Mouse (Mus musculus): Measurements from ENCODE around the gene Vcan.

The Vcan gene

DNA sequence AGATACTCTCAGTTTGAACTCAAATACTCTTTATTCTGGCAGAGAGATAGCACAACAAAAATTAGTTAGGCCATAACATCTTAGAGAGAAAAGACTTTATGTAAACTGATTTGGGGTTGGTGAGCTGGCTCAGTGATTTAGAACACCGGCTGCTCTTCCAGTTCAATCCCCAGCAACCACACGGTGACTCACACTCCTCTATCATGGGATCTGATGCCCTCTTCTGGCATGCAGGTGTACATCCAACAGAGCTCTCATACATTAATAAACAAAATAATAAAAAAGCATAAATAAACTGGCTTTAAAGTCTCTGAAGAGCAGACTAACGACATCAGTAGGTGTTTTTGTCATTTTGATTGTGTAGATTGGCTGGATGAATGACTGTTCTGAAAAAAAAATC is 21.8 kb downstream of the Vcan start:
- no peak for DNase-seq (ENCODE audit: low spot score)

DNA sequence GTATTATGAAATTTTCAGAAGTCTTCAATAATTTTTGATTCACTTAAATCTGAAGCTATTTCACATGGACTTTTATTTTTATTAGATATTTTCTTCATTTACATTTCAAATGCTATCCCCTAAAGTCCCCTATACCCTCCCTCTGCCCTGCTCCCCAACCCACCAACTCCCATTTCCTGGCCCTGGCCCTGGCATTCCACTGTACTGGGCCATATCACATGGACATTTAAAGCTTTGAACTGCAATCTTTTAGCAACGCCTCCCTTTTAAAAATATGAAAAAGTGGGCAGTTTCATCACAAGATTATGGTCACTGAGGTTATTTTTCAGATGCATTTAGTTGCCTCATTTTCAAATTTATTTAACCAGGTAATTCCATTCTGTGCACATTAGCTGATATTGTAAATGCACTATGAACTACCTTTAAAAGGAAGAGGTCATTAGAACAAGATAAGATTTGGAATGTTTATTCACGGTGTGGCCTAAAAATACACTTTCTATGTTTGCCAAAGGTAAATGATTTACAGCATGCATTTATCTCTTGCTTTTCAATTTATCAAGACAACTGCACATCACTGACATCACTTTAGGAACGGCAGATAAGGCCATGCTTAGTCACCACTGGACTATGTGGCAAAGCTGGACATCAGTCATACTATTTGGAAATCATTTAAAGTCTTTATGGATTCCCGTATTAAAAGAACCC is 32.7 kb downstream of the Vcan start:
- no peak for DNase-seq (ENCODE audit: low spot score)

DNA sequence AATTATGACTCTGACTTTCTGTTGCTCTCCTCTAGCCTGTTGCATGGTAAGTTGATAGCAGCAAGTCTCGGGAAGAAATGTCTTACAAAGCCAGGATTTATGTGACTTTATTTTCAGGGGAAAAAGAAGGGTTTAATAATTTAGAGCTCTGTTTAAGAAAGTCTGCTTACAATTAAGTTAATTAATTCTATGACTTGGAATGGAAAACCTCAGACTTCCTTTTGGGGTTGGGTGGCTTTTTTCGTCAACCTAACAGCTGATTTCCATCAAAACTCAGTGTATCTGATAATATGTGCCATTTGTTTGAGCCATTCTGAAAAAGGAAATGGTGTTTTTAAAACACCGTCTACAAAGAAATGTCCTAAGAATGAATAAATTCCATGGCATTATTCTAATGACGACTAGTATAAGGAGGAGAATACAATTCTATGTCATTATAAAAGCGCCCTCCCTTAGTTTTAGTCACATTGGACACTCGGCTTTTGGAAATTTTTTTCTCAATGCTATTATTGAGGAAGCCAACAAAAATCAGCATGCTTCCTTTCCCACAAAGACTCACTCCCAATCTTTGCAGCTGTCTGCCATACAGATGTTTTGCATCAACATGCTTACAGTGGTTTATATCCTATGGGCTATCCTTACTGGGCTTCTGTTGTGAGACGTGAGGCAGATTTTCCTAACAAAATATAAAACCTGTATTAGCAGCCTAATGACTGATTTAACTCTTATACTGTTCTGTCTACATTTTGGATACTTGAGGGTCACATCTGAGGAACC is 34.0 kb downstream of the Vcan start:
- no peak for DNase-seq (ENCODE audit: low spot score)

DNA sequence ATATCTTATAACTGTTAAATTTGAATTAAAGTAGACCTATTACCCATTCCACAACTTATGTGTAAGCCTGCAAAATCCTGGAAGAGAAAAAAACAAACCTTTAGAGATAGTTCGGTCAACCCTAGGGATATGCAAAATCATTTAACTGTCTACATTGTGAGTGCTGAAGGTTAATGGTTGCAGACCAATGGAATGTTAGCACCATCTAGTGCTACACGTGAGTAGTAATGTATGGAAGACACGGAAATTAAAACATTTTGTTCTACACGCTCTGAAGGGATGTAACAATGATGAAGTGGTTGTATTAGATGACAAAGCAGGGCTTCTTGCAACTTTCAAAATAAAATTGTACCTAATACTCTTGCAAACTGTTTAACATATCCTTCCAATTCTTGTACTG is 39.9 kb downstream of the Vcan start:
- no peak for DNase-seq (ENCODE audit: low spot score)

DNA sequence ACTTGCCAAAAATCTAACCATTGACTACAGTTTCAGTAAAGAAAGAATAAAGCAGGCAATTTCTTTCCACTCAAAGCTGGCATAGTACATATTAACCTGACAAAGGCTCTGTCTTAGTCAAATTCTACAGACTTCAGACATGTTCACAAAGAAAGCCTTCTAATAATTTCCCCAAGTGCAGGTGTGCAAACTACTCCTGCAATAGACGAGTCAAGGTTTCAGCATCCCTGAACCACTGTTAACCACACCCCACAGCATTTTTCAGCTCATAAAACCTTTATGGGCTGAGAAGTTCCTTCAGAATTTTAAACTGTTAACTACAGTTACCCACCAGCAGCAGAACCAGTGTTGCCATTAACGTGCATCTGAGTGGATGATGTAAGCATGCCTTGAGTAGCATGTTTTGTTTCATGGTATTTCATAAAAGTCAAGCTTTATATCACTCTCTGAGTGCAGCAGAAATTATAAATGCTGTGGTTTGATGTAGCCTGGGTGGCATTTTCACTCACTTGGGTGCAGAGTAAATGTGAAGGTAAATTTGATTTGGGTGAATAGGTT is 42.2 kb downstream of the Vcan start:
- DNase-seq (ENCODE audit: low spot score), result no peak

DNA sequence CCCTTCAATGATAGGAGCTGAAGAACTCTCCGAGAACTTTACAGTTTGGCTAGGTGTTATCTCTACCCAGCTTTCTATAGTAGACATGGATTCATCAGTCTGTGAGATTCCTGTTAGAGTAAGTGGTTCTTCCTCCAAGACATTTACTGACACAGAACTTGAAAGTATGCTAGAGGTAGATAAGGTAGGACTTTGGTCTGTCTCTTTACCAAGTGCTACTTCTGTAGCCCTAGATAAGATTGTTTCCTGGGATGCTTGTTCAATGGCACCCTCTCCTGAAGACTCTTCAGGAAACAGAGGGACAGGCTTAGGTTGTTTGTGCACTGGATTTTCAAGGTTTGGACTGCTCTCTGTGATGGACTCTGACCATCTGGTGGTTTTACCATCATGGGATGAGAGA is 49.7 kb downstream of the Vcan start:
- no peak for DNase-seq (ENCODE audit: low spot score)

DNA sequence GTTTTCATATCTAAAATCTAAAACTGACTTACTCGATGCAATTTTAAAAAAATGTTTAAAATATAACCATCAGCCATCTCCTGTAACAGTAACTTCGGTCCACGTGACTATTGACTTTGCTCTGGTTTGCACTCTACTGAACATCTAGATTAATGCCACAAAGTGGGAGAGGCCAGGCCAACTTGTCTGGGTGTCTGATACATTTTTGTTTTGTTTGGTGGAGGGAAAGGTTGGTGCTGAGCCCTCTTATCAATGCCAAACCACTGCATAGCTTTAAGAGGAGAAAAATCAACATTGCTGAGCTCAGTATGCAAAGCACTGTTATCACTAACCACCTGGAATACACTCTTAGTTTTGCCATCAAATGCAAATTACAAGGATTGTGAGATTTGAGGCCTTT is 58.8 kb downstream of the Vcan start:
- DNase-seq (ENCODE audit: low spot score), result no peak

DNA sequence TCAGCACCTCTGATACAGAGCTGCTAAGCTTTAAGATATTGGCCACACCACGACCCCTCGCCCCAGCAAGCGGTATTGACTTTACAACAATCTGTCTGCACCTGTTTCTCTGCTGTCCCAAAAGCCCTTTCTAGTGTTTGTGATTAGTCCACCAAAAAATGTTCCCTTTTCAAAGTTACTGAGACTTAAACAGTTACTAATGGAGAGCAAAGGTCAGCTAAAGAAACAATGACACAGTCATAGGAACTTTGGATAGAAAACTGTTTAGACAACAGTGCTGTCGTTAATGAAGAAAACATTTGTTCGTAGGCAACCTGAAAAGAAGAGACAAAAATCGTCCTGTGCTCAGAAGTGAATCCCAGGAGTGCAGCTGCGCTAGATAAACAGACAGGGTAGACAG is 60.1 kb downstream of the Vcan start:
- no peak for DNase-seq (ENCODE audit: low spot score)

DNA sequence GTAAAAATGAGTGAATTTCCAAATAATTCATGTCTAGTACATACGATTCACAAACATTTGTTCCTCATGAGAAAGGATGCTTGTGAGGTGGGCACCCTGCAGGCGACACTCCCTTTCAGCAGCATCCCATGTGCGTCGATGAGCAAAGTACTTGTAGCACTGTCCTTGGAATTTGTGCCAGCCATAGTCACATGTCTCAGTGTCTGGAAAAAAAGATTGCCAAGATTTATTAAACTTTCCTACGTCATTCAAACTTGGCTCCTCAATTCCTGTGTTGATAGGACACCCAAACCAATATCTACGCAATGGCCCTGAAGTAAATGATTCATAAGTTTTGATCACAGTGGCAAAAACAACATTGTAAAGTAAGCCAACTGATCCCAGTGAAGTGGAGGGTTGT is 62.6 kb downstream of the Vcan start:
- DNase-seq (ENCODE audit: low spot score), result no peak

DNA sequence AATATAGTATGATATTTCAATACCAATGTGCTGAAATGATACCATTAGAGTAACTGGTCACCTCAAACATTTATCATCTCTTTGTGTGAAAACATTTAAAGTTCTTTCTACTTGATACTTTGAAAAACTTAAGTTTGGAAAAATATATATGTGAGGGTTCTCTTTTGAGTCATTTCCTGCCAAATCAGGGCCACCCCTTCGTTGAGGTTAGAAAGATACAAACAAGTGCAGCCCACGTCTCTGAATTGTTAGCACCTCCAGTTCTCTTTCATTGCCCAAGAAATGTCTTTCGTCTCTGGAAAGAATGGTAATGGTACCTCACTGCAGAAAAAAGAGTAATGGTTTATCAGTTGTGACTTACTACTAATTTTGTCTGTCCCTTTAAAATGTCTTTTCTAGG is 71.8 kb downstream of the Vcan start:
- DNase-seq (ENCODE audit: low spot score), result no peak

DNA sequence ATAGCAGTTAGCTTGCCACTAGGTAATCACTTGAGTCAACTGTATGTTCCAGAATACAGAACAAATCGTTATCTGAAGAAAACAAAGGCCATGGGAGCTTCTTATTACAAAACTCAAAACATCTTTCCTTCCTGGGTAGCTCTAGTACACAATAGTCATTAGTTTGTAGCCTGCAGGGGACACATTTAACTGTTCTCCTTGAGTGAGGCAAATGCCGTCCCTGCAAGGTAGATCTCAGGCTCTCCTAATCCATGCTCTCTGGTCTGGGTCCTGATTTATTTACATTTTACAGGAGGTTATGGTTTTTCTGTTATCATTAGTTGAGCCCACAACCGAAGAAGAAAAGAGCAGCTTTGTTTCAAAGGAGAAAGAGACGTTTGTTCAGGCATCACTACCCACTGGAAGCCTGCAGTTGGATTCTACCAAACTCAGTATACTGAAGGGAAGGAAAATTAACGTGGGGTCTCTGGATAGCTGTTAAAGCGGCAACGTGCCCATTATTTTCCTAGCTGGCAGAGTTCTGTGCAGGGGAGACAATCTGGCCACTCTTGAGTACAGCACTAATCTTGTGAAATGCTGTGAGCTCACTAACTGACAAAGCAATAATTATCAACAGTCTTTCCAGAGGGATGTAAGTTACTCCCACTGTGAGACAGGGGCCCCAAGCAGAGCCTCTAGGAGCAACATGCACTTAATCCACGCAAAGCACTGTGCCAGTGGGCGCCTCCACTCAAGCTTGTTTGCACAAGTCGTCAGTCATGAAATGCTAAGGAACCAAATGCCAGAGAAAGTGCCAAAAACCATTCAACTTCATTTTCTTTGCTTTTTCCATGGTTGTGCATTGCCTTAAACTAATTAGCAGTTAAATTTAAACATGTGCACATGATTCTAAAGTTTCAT is 73.1 kb downstream of the Vcan start:
- no peak for DNase-seq (ENCODE audit: low spot score)

DNA sequence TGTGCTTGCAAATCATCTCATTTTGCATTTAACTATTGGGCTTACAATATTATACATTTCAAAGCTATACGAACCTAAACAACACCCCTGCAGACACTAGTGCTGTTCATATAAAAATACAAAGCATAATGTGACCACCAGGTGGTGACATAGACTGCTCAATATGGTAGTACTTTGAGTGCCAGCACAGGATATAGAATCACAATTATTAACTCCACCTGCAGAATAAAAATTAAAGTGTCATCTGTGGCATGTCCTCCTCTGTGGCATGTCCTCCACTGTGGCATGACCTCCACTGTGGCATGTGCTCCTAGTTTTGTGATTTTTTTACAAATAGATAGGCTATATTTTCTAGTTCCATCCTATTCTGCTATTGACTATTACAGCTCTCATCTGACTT is 74.2 kb downstream of the Vcan start:
- DNase-seq (ENCODE audit: low spot score), result peak; percentile 46

DNA sequence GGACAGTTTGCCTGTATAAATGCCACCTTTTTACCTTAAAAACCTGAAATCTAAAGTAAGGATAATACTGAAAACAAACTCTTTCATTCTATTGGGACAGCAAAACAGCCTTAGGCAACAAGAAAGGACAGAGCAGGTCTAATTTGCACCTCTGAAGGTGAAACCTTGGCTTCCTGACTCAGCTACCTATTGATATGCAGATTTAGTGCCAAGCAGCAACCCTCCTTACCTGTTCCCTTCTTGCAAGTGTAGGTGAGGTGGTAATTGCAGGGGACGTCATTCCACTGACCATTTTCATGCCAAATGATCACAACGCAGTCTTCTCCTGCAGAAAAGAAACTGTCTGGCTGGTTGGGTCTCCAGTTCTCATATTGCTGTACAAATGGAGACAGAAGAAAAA is 80.6 kb downstream of the Vcan start:
- no peak for DNase-seq (ENCODE audit: low spot score)

DNA sequence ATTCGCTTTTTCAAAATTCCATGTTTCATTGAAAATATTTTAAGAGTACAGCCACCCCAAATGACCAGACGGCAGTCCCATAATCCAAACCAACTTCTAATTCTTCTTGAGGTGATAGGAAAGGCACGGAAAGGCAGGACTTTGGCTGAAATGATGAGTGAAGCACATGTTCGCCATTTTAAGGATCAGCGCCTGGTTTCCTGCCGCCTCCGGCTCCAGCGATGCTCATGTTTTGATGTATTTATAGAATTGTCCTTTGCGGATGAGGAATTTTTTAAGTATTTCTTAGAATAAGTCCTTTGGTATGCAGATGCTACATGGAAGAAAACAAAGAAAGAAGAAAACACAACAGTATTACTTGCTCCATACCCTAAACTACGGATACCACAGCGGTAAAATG is 85.3 kb downstream of the Vcan start:
- no peak for DNase-seq (ENCODE audit: low spot score)

DNA sequence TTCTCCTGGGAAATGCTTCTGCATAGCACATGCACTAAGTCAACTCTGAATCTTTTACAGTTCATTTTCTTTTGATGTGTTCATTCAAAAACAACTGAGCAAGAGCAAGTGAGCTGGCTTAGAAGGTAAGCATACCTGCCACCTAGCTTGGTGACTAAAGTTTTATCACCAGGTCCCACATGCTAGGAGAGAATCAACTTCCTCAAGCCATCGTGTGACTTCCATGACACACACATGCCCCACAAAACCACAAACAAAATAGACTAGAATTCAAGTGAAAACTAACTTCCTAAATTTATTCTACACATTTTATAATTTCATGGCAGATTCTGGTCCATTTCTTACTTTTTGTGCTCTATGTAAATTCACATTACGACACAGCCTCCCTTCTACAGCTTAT is 89.0 kb downstream of the Vcan start:
- DNase-seq (ENCODE audit: low spot score), result no peak

DNA sequence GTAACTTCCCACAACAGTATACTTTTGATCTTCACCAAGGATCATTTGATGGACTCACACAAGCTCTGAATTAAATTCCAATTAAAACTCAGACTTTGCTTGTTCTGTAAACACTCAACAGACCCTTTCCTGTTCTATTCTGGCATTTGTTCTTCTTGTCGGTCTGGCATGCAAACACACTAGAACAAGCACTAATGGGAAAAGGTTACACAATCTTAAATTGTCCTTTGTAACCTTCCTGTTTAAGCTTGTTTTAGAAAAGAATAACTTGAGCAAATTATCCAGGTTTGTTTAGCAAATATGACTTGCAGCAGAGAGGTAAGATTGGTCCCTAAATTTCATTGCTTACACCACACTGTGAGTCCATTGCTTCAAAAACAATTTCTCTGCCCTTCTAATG is 89.5 kb downstream of the Vcan start:
- DNase-seq (ENCODE audit: low spot score), result no peak

DNA sequence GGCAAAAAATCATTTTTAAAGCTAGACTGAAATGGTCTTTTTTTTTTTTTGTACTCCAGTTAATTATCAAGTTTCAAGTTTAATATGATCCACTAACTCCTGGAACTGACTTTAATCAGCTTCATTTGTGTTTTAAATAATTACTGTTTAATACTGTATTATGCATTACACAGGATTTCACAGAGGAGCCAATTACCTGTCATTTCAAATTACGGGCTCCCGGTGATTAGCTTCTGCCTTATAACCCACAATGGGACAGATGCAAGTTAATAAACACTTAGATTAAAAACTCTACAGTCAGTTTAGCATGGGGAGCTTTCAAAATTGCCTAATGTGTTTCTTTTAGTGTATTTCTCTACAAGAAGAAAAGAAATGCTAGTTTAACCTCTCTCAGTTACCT is 96.7 kb downstream of the Vcan start:
- DNase-seq (ENCODE audit: low spot score), result no peak

DNA sequence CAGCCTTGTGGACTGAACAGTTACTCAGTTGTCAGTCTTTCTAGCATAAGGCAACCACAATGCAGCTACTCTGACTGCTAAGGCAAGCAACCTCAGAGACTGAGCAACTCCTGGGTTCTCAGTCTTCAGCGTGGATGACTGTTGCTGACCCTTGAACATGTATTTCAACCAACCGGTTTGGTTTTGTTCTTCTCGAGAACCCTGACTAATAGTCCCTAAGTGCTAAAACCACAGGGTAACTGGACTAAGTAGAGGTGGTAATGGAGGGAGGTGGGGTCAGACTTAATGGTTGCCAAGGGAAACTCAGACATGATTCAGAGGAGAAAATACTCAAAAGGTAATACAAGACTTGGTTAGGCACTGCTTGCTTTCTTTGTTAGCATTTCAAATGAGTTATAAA is 105.3 kb downstream of the Vcan start:
- DNase-seq (ENCODE audit: low spot score), result no peak

DNA sequence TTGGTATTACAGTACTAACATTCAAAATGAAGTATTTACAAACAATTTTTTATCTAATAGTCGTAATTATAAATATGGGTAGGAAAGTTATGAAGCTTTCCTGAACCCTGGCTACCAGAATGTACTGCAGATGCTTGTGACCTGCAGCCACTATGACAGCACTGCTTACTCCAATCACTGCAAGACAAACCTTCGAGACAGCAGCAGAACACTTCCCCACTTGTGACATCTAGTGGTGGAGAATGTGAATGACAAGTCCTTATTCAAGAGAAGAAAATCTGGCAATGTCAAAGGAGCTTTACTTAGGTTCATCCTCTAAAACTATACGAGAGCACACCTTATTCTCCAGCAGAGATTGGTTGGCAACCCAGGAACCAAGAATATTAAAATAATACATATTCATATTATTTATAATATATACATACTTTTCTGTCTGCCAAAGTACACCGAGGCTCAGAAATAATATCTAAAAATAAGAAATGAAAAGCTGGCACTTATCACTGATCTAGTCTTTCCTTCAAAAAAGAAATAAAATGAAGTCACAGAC is 108.1 kb downstream of the Vcan start:
- DNase-seq (ENCODE audit: low spot score), result peak; percentile 81

DNA sequence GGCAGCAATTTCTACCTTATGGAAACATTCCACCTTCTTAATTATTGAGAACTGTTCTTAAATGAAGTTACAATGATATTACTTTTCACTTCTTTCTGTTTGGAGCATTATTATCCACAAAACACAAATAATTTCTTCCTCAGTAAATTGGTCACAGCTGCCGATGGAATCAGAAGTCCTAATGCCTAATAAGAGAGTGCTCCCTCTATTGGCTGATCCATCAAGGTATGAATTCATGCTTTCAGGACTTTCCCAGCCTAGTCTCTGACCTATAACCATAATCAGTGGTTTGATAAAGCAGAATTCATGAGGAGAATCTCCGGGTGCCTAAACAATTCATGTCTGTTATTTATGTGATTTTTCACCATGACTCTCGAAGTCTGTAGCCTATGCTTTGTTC is 123.2 kb downstream of the Vcan start:
- no peak for DNase-seq (ENCODE audit: low spot score)

DNA sequence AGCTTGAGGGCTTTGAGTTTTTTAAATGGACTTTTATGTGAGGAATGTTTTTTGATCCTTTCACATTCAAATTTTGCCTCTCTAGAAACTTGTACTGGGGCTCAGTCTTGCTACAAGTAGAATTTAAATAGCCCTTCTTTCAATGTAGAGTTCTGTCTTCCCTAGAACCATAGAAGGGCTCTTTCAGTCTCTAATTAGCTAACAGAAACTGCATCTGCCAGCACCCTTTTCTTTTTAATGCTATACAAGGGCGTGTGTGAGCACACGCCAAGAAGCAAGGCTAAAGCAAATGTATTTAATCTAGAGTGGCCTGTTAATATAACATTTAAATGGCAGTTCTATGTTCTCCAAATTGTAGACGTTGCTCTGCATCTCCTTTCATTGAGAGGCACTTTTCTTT is 134.9 kb downstream of the Vcan start:
- no peak for DNase-seq (ENCODE audit: low spot score)
